Comparison of ENCODE assay signal across 12 mouse cellular contexts in genomic region chr7:143428814-143429499, GRCm38 (mm10). TPM values are rescaled to one million over a fixed set of nuclear protein-coding genes. Genes with fewer than 3 reads are reported as not detected.
DNase-seq lines count a peak whose midpoint lies in the region; ATAC-seq and TF ChIP-seq lines count a peak whose summit lies in the region.
"Had no signal": no experiment of that assay in that cellular context is flagged by ENCODE, and none has a peak within 500 bp of the region (broad histone marks: within the 10 kb centered on the region; RNA-seq: fewer than 3 reads in every experiment).

No protein-coding gene starts in this region.

- peaks cover 36% of the 10 kb centered on the region for H3K4me1 ChIP-seq in forebrain, embryonic 10.5 days
- H3K4me1 ChIP-seq in forebrain, postnatal 0 days (ENCODE audit: insufficient read depth) = no peaks in the 10 kb centered on the region
- H3K4me1 ChIP-seq in neural tube, embryonic 12.5 days = peaks cover 34% of the 10 kb centered on the region
- peaks cover 22% of the 10 kb centered on the region for H3K4me1 ChIP-seq in neural tube, embryonic 15.5 days
- peaks cover 29% of the 10 kb centered on the region for H3K4me1 ChIP-seq in hindbrain, embryonic 13.5 days (replicated peaks)
- peaks cover 8% of the 10 kb centered on the region; the same call in 1 of the 2 replicates for H3K4me1 ChIP-seq in neural tube, embryonic 14.5 days (ENCODE audit: control insufficient read depth, insufficient read depth, low read length)

- no peak for ATAC-seq in forebrain, postnatal 0 days
- peak; percentile 31; the same call in 1 of the 2 replicates for ATAC-seq in neural tube, embryonic 12.5 days (ENCODE audit: low FRiP score, low read depth)
- no peak for ATAC-seq in neural tube, embryonic 15.5 days (ENCODE audit: low FRiP score)
- ATAC-seq in hindbrain, embryonic 13.5 days (ENCODE audit: low FRiP score) = 0 out of 2 replicates have a peak, but pooled peaks have one; percentile 5
- ATAC-seq in neural tube, embryonic 14.5 days (ENCODE audit: low read depth) = peak; percentile 18; the same call in 1 of the 2 replicates
- no peak for ATAC-seq in frontal cortex, adult (ENCODE audit: low TSS enrichment)

- WGBS in forebrain, embryonic 10.5 days = 48% methylated on average over 2 of the region's 2 CpGs
- WGBS in forebrain, postnatal 0 days = 28% methylated on average over 2 of the region's 2 CpGs
- 26% methylated on average over 2 of the region's 2 CpGs for WGBS in neural tube, embryonic 12.5 days
- WGBS in neural tube, embryonic 15.5 days = 39% methylated on average over 2 of the region's 2 CpGs
- WGBS in hindbrain, embryonic 13.5 days = 32% methylated on average over 2 of the region's 2 CpGs
- 21% methylated on average over 2 of the region's 2 CpGs for WGBS in neural tube, embryonic 14.5 days

- peak overlapping the region; percentile 21; the same call in 1 of the 2 replicates for H3K4me3 ChIP-seq in forebrain, embryonic 10.5 days
- no peak overlapping the region for H3K4me3 ChIP-seq in forebrain, postnatal 0 days (ENCODE audit: low read depth, low read length)
- H3K4me3 ChIP-seq in neural tube, embryonic 12.5 days = no peak overlapping the region
- no peak overlapping the region for H3K4me3 ChIP-seq in neural tube, embryonic 15.5 days (replicated peaks)
- H3K4me3 ChIP-seq in hindbrain, embryonic 13.5 days = no peak overlapping the region
- no peak overlapping the region for H3K4me3 ChIP-seq in neural tube, embryonic 14.5 days (ENCODE audit: low read depth, low read length)
- H3K4me3 ChIP-seq: erythroblast, embryonic 14.5 days had no signal

- DNase-seq in forebrain, embryonic 10.5 days (ENCODE audit: extremely low spot score, low spot score) = peak; percentile 39
- DNase-seq in forebrain, postnatal 0 days = no peak
- no peak for DNase-seq in ovary, postnatal 10 days (ENCODE audit: low spot score)
- DNase-seq: adrenal gland, postnatal 10 days; thymus, postnatal 4 days had no signal

- no peaks in the 10 kb centered on the region for H3K9me3 ChIP-seq in forebrain, embryonic 10.5 days
- no peaks in the 10 kb centered on the region for H3K9me3 ChIP-seq in forebrain, postnatal 0 days (ENCODE audit: low read length)
- no peaks in the 10 kb centered on the region for H3K9me3 ChIP-seq in neural tube, embryonic 12.5 days
- H3K9me3 ChIP-seq in neural tube, embryonic 15.5 days (replicated peaks) = no peaks in the 10 kb centered on the region
- no peaks in the 10 kb centered on the region for H3K9me3 ChIP-seq in hindbrain, embryonic 13.5 days
- H3K9me3 ChIP-seq in neural tube, embryonic 14.5 days (ENCODE audit: control insufficient read depth, low read length) = no peaks in the 10 kb centered on the region

- H3K27me3 ChIP-seq in forebrain, embryonic 10.5 days (ENCODE audit: poor library complexity, severe bottlenecking) = peaks cover 95% of the 10 kb centered on the region
- H3K27me3 ChIP-seq in forebrain, postnatal 0 days (ENCODE audit: insufficient read depth, low read length) = no peaks in the 10 kb centered on the region
- H3K27me3 ChIP-seq in neural tube, embryonic 12.5 days (replicated peaks) = peaks cover 2% of the 10 kb centered on the region; the same call in 1 of the 2 replicates
- no peaks in the 10 kb centered on the region; the same call in none of the 2 replicates for H3K27me3 ChIP-seq in neural tube, embryonic 15.5 days (replicated peaks)
- peaks cover 35% of the 10 kb centered on the region for H3K27me3 ChIP-seq in hindbrain, embryonic 13.5 days
- no peaks in the 10 kb centered on the region for H3K27me3 ChIP-seq in neural tube, embryonic 14.5 days (ENCODE audit: control insufficient read depth, insufficient read depth, low read length)

- H3K9ac ChIP-seq in forebrain, postnatal 0 days = no peak overlapping the region
- H3K9ac ChIP-seq in neural tube, embryonic 12.5 days = no peak overlapping the region
- H3K9ac ChIP-seq in neural tube, embryonic 15.5 days (replicated peaks) = no peak overlapping the region
- H3K9ac ChIP-seq in hindbrain, embryonic 13.5 days = peak overlapping the region; percentile 19; the same call in 1 of the 2 replicates
- no peak overlapping the region for H3K9ac ChIP-seq in neural tube, embryonic 14.5 days (replicated peaks; ENCODE audit: low read depth, low read length)

- peak overlapping the region; percentile 81 for H3K27ac ChIP-seq in forebrain, embryonic 10.5 days
- no peak overlapping the region for H3K27ac ChIP-seq in forebrain, postnatal 0 days (ENCODE audit: low read depth, low read length)
- 0 out of 2 replicates have a peak overlapping the region, but pooled peaks have one; percentile 2 for H3K27ac ChIP-seq in neural tube, embryonic 12.5 days
- H3K27ac ChIP-seq in neural tube, embryonic 15.5 days (replicated peaks) = no peak overlapping the region
- H3K27ac ChIP-seq in hindbrain, embryonic 13.5 days = peak overlapping the region; percentile 62; the same call in 1 of the 2 replicates
- H3K27ac ChIP-seq in neural tube, embryonic 14.5 days (ENCODE audit: low read depth, low read length) = peak overlapping the region; percentile 40; the same call in 1 of the 2 replicates
- H3K27ac ChIP-seq: macrophage had no signal

- no peaks in the 10 kb centered on the region for H3K36me3 ChIP-seq in forebrain, embryonic 10.5 days (replicated peaks)
- H3K36me3 ChIP-seq in forebrain, postnatal 0 days (ENCODE audit: insufficient read depth) = no peaks in the 10 kb centered on the region
- H3K36me3 ChIP-seq in neural tube, embryonic 12.5 days = no peaks in the 10 kb centered on the region
- no peaks in the 10 kb centered on the region for H3K36me3 ChIP-seq in neural tube, embryonic 15.5 days
- no peaks in the 10 kb centered on the region for H3K36me3 ChIP-seq in hindbrain, embryonic 13.5 days
- no peaks in the 10 kb centered on the region for H3K36me3 ChIP-seq in neural tube, embryonic 14.5 days (ENCODE audit: control insufficient read depth, insufficient read depth, low read length)

- no peak for TF ChIP-seq CTCF in forebrain, postnatal 0 days (IDR thresholded peaks at IDR 0.05; ENCODE audit: low read depth)

- no peak overlapping the region for H3K4me2 ChIP-seq in forebrain, postnatal 0 days (ENCODE audit: low read depth)
- peak overlapping the region; percentile 24; the same call in 1 of the 2 replicates for H3K4me2 ChIP-seq in neural tube, embryonic 12.5 days (replicated peaks)
- no peak overlapping the region for H3K4me2 ChIP-seq in neural tube, embryonic 15.5 days
- no peak overlapping the region for H3K4me2 ChIP-seq in hindbrain, embryonic 13.5 days
- no peak overlapping the region for H3K4me2 ChIP-seq in neural tube, embryonic 14.5 days (ENCODE audit: low read depth, low read length)

RNA-seq across cellular contexts. Expression of gene Cdkn1c, which starts 31.9 kb away (rescaled TPM):
- 194 and 230 TPM in 2 replicates for polyA plus RNA-seq in forebrain, embryonic 10.5 days (2016; fragmentation: Nextera tagmentation; extraction: Ambion mirVana)
- total RNA-seq in forebrain, postnatal 0 days (2014; rRNA removed) = 99.0 and 123 TPM in 2 replicates
- polyA plus RNA-seq in forebrain, postnatal 0 days (2015; fragmentation: Nextera tagmentation; extraction: Ambion mirVana) = 119 and 124 TPM in 2 replicates
- polyA plus RNA-seq in neural tube, embryonic 12.5 days (2016; fragmentation: Nextera tagmentation; extraction: Ambion mirVana) = 1,329 and 1,332 TPM in 2 replicates
- 275 and 292 TPM in 2 replicates for polyA plus RNA-seq in neural tube, embryonic 15.5 days (2015; fragmentation: Nextera tagmentation; extraction: Ambion mirVana)
- polyA plus RNA-seq in hindbrain, embryonic 13.5 days (2015; fragmentation: Nextera tagmentation; extraction: Ambion mirVana) = 359 and 375 TPM in 2 replicates
- polyA plus RNA-seq in neural tube, embryonic 14.5 days (2014; fragmentation: Nextera tagmentation; extraction: Ambion mirVana) = 252 and 338 TPM in 2 replicates

RNA-seq across cellular contexts. Expression of gene Slc22a18, which starts 44.6 kb away (rescaled TPM):
- 0.43 TPM in 2 replicates for polyA plus RNA-seq in forebrain, embryonic 10.5 days (2016; fragmentation: Nextera tagmentation; extraction: Ambion mirVana)
- 0.92 and 1.7 TPM in 2 replicates for total RNA-seq in forebrain, postnatal 0 days (2014; rRNA removed)
- 0.71 and 1.0 TPM in 2 replicates for polyA plus RNA-seq in forebrain, postnatal 0 days (2015; fragmentation: Nextera tagmentation; extraction: Ambion mirVana)
- polyA plus RNA-seq in neural tube, embryonic 12.5 days (2016; fragmentation: Nextera tagmentation; extraction: Ambion mirVana) = 0.52 and 0.85 TPM in 2 replicates
- 0.61 and 2.0 TPM in 2 replicates for polyA plus RNA-seq in neural tube, embryonic 15.5 days (2015; fragmentation: Nextera tagmentation; extraction: Ambion mirVana)
- 0.60 and 0.78 TPM in 2 replicates for polyA plus RNA-seq in hindbrain, embryonic 13.5 days (2015; fragmentation: Nextera tagmentation; extraction: Ambion mirVana)
- polyA plus RNA-seq in neural tube, embryonic 14.5 days (2014; fragmentation: Nextera tagmentation; extraction: Ambion mirVana) = 0.31 and 0.63 TPM in 2 replicates
- polyA plus RNA-seq: erythroblast, embryonic 14.5 days had no signal

Comparison
In these comparisons a context has a peak if more than half of its experiments do, and no peak if none do; other contexts are left out.
1. H3K27ac ChIP-seq: peak in forebrain, embryonic 10.5 days (single experiment), neural tube, embryonic 12.5 days (single experiment), hindbrain, embryonic 13.5 days (single experiment) and neural tube, embryonic 14.5 days (single experiment); none in forebrain, postnatal 0 days (single experiment) and neural tube, embryonic 15.5 days (single experiment).
2. ATAC-seq: peak in neural tube, embryonic 12.5 days (single experiment), hindbrain, embryonic 13.5 days (single experiment) and neural tube, embryonic 14.5 days (single experiment); none in forebrain, postnatal 0 days (single experiment), neural tube, embryonic 15.5 days (single experiment) and frontal cortex, adult (single experiment).